Mouse (Mus musculus): ENCODE measurements at regions not wholly inside any gene's neighbourhood (a gene's known extent, or its start where the extent isn't known, plus 50 kb on each side); places are given as distances from the start of the nearest gene placed in this dataset.
A peak's percentile ranks its signal among the peaks of the same experiment; 100 is the strongest.

DNA sequence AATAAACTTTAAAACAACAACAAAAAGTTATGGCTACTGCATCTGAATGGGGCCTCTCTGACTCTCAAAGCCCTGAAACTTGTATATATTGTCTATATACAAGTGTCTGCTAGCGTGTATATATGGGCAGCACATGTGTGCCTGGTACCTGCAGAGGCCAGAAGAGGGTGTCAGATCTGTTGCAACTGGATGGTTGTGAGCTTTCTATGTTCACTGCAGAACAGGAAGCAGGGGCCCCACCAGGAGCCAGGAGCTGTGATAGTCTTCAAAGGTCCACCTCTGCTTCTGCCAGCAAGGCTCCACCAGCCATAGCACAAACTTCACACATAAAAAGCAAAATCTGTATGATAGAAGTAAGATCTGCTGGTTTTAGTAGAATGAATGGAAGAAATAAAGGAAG is 297.1 kb upstream of the Rnaseh2b start:
- no peak for DNase-seq (ENCODE audit: extremely low spot score, low spot score)

DNA sequence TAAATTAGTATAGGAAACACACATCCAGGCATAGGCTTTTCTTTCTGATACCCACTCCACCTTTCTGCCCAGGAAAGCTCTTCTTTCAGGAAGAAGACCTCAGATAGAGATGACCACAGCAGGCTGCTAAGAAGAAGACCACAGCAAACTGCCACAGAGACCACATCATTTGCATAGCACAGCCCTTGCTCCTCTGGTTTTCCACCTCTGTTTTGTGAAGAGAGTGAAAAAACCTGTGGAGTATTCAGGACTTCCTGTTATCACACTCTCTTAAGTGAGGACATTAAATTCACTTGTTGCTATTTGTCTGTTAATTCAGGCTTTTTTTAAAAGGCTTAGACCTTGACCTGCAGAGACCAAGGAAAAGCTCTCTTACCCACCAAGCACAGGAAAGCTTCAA is 294.7 kb upstream of the Rnaseh2b start:
- DNase-seq (ENCODE audit: extremely low spot score, low spot score): no peak

DNA sequence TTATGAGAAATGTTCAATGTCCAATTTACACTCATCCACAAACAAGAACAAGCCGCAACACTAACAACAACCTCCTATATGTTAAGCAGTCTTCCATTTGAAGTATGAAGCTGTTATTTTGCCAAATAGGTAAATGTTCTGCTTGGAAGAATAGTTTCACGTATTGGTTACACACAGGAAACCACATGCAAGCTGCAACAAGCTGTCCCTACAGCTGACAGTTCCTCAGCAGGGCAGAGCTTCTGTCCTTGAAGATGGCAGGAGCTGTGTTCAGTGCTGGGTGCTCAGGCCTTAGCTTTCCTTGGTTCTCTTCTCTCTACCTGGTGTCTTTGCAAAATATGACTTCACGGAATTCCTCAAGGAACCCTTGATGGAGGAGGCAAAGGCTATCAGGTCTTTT is 294.1 kb upstream of the Rnaseh2b start:
- DNase-seq (ENCODE audit: extremely low spot score, low spot score): no peak

DNA sequence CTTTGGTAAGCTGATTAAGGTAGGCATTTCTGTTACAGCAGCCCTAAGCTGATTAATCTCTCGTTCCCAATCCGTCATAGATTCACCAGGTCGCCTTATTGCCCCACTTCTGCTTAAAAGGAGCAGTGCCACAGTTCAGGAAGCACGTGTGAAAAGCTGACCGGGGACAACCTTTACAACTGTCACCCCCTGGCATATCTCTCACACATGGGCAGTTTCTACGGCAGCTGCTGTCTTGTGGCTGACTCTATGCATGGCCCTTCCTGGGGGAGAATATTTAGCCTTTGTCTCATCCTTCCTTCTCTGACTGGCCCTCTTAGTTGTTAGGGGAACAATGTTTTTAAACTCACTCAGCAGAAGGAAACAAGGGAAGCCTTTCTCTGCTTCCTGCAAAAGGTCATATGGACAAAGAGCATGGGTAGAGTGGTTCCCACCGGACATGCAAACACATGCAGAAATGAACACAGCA is 290.9 kb upstream of the Rnaseh2b start:
- no peak for DNase-seq (ENCODE audit: extremely low spot score, low spot score)

DNA sequence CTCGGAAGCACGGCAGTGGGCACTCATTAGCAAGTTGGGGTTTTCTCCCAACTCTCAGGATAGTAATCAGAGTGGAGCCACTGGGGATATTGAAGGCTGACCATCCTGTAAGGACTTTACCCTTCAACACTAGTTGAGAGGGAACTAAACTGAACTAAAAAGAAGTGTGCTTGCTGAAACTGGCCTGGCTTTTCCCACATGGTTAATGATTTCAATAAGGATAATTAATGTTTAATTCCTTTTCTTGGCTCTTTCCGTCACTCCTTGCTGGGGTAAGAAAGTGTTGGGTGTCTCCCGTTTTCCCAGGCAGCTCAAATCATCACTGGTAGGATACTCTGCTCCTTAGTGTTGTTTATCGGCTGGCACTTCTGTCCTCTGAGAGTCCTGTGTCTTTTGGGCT is 290.3 kb upstream of the Rnaseh2b start:
- DNase-seq (ENCODE audit: extremely low spot score, low spot score): no peak

DNA sequence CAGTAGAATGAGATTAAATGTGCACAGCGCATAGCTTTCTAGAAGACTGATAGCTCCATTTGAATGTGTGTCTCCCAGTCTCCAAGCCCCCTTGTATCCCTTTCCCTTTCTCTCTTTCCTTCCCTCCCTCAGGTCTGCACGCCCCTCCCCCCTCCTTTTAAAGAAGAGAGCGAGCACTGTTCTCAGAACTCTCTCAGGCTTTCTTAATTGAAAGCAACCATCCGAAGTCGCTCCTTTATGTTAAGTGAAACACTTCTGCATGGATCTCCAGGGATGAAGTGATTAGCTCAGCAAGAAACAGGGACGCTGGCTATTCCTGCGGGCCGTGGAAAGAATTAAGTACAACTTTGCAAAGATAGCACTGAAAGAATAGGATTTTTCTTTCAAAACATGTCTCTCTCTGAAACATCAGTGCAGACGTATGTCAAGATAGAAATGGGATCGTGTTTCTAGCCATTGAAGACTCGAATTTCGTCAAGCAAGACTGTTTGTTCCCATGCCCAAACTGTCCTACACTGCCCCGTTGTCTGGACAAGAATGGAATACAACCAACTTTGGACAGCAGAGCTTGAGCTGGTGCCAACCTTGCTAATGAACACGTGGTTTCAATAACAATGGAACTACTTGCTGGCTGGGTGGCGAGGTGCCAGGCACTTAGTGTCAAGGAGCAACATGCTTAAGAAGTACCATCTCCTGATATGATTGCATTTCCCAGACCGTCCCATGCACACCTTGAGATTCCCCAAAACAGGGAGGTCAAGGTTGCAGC is 289.2 kb upstream of the Rnaseh2b start:
- no peak for DNase-seq (ENCODE audit: extremely low spot score, low spot score)

DNA sequence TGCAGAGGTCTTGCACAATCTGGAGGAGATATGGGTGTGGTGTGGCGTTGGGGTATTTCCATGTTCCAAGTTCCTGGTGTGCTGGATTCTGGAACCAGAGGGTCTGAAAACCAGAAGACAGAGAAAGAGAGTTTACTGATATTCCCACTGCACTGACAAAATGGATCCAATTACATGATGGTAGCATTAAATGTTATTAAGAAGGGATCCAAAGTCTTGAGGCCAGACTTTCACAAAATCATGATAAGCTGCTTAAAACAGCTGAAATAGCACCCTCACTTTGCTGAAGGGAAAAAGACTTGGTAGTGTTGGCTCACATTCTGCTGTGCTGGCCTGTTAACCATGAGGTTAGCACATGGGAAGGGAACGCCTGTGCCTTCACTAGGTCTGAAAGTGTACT is 288.6 kb upstream of the Rnaseh2b start:
- DNase-seq (ENCODE audit: extremely low spot score, low spot score): no peak

DNA sequence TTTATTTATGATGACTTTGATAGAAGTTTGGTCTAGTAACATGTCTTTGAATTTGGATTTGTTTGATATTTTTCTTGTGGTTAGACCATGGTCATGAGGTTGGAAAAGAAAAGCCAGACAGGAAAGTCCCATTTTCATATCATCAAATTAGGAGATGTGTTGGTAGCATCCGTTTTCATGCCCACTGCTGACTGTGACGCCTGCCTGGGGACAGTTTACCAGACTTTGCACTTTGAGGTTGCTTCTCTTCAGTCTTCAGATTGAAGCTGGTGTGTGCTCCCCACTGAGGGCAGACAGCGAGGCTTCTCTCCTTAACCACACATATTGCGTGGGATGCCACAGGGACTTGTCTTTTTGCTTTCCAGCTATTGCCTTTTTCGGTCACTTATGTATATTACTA is 283.7 kb upstream of the Rnaseh2b start:
- DNase-seq (ENCODE audit: extremely low spot score, low spot score): no peak

DNA sequence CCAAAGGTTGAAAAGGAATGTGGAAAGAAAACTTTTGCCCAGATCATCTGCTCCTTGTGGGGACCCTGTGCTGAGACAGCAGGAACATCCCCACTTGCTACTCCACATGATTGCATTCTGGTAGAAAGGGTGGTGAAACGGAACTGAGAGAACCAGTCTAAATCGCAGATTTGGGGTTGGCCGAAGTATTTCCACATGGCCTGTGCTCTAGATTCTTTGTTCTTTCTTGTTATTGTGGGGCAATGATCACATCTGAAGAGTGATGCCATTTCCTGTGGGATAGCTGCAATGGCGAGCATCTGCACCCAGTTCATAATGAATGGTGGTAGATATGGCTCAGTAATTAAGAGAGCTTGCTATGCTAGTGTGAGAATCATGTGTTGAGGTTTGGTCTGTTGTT is 273.6 kb upstream of the Rnaseh2b start:
- DNase-seq (ENCODE audit: extremely low spot score, low spot score): no peak

DNA sequence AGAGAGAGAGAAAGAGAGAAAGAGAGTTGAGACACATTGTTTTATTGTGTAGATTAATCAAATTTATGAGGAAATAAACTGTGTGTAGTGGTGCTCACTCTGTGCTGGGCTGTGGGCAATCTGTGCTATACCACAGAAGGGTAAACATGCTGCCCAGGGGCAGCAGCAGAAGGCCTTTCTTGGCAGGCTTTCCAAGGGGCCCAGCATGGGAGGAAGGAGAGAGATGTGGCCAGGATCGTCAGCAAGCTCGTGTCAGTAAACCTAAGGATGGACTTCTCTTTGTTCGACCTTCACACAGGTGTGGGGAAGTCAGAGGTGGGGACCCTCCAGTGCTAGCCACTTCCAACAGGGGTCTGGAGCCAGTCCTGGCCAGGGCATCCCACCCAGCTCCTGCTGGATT is 271.4 kb upstream of the Rnaseh2b start:
- no peak for DNase-seq (ENCODE audit: extremely low spot score, low spot score)

DNA sequence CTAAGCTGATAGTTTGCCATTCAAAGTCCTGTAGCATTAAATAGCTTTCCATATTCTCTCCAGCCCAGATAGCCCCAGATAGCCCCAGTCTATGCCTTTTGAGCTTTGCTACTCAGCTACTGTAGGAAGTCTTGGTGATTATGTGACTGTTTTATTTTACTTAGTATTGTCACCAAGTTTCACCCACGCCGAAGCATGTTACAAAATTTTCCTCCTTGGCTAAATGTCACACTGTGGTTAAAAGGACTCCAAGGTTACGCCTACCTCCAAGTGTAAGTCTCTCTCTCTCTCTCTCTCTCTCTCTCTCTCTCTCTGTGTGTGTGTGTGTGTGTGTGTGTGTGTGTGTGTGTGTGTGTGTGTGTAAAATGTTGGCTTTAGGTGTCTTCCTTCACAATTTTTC is 270.2 kb upstream of the Rnaseh2b start:
- DNase-seq (ENCODE audit: extremely low spot score, low spot score): no peak

DNA sequence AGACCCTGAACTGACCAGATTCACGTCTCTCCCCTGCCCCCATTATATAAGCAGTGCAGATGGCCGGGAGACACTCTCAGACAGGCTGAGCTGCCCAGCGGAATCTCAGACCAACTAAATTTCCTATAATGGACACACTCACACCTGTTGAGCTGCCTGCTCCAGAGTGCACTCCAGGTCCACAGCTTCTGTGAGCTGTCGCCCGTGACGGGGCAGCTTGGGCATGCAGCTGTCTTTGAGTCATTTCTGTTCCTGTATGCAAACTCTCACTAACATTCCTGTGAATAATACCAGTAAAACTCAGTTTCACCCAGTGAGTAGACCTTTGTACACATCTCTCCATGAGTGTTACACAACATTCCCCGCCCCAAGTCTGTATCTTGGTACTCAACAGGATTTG is 269.4 kb upstream of the Rnaseh2b start:
- no peak for DNase-seq (ENCODE audit: extremely low spot score, low spot score)

DNA sequence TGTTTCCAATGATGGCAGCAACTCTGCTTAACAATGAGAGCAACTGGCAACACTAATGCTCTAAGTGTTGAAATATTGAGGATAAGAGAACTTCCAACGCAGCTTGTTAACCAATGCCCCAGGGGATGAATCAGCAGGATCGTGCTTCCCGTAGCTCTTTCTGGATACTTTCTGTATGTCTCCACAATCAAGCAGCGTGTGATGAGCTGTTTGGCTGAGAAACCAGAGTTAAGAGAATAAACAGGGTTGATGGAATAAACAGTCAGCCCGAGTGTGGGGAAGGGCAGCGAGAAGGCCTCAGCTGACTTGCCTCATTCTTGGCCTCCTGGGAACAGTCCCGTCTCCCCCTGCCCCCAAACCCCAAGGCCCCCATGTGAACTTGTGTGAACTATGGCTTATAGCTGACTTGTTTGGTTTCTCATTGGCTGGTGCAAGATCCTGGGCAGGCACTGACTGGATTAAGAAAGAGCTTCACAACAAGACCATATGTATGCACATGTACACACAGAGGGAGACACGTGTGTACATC is 264.6 kb upstream of the Rnaseh2b start:
- DNase-seq (ENCODE audit: extremely low spot score, low spot score): no peak

DNA sequence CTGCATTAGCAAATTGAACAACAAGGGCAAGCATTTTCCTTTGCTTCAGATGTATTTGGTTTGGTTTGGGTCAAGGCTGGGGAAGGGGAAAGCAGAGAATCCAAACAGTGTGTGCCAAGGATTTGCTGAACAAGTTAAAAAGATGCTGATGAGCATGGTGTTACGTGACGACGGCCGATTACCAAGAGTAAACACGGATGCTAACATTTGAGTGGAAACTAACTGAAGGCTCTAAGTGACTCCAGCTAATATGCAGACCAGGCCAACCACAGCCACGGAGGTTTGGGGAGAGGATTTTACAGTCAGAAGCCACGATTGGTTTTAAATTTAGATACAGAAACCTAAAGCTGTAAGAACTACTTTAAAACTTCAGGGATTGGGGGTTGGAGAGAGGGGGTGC is 262.3 kb upstream of the Rnaseh2b start:
- no peak for DNase-seq (ENCODE audit: extremely low spot score, low spot score)

DNA sequence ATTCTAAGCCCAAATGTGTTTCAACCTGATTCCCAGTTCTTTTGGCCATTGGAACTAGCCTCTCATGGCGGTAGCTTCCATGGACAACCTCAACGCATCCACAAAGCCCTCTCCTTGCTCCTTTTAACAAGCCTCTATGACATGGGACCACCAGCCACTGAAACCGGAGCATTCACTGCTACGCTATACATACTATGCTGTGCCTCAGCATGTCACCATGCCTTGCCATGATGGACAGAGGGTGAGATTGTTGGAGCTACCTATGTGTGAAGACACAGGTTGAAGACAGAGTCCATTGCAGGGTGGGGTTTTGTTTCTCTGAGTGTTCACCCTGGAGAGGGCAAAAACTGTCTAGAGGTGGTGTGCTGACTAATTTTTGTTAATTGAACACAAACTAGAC is 258.7 kb upstream of the Rnaseh2b start:
- DNase-seq (ENCODE audit: extremely low spot score, low spot score): no peak

DNA sequence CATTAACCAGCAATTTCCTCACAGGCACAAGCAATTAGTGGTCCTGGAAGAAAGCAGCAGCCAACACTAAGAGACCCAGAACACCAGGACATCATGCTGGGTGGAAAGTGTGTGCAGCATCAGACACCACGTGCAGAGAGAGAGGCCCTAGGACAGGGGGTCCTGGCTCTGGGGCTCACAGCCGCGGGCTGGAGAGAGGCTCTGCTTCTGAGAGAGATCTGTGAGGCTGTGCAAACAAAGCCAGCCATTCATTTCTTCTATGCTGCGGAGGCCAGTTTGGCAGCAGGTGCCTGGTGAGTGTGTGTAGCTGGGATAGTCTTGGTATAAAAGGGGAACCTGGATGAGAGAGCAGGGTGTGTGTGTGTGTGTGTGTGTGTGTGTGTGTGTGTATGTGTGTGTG is 257.7 kb upstream of the Rnaseh2b start:
- peak; percentile 23 for DNase-seq (ENCODE audit: extremely low spot score, low spot score)

DNA sequence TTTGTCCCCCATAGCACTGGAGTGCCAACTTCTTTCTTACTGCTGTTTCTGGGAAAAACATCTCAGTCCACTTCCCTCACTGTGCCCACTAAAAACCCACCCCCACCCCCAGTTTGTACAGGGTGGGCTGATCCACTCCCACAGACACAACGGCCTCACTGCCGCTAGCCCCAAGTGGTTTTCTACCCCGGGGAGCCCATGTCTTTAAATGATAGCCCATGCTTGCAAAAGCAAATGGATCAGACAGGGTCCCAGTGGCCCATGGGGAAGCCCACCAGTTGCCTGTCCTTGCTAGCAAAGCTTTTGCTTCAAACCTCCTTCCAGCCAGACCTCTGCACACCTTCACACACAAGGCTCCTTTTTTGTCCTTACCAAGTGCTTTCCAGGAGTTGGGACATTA is 257.0 kb upstream of the Rnaseh2b start:
- DNase-seq (ENCODE audit: extremely low spot score, low spot score): no peak

DNA sequence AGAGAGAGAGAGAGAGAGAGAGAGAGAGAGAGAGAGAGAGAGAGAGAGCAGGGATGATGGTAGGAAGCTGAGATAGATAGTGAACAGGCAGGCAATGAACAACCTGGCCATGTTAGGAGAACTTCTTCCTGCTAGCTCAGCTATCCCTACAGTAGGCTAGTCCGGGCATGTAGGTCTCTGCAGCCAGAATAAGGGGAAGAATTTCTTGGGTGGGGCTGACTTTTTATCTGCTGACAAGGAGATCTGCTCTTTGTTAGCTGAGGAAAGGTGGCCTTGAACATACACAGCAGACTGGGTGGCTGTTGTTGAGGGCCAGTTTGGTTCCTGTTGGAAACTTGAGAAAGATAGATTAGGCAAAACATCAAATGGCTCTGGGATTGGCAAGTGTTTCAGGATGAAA is 254.9 kb upstream of the Rnaseh2b start:
- DNase-seq (ENCODE audit: extremely low spot score, low spot score): no peak

DNA sequence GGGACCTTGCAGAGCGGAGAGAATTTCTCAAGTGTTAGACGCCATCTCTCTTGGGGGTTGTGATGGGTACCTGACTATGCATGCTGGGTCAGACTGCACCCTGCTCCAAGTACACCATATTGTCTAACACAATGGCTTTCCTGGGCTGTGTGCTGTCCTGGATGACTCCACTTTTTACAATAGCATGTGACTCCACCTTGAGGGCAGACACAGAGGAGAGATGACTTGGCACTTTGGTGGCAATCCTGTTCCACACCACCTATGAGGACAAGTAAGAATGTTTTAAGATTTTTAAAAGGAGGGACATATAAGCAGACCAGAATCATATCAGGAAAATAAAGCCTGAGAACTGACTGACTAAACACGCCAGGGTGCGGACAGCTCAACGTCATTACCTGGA is 254.5 kb upstream of the Rnaseh2b start:
- no peak for DNase-seq (ENCODE audit: extremely low spot score, low spot score)

DNA sequence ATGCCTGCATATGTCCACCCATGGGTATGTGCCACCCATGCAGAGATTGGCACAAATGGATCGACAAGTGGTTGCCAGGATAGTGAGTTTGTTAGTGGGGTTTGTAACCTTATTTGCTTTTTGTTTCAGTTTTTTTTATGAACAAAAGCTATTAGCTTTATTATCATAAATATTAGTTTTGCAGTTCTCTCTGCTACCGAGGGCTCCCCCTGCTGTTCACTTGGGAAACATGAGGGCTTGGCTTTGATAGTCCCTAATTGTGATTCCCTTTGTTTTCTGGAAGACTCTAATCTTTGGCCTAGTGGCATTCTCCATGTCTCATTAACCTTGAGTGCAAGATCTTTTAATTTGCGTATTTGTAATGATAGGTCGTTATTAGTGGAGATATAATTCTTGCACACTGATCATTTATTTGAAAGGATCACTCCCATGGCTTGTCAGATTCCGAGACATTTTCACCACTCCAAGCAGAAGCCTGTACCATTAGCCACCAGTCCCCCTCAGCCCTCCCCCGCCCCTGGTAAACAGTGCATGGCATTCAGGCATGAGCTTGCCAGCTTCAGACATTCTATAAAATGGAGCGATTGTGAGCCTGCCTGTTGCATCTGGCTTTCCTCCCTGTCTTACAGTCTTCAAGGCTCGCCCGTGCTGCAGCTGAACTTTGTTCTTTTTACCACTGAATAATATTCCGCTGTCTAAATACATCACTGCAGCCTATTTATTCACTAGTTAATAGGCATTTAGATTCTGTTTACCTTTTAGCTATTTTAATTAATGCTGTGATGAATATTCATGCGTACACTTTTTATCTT is 249.9 kb upstream of the Rnaseh2b start:
- peak; percentile 44 for DNase-seq (ENCODE audit: extremely low spot score, low spot score)

DNA sequence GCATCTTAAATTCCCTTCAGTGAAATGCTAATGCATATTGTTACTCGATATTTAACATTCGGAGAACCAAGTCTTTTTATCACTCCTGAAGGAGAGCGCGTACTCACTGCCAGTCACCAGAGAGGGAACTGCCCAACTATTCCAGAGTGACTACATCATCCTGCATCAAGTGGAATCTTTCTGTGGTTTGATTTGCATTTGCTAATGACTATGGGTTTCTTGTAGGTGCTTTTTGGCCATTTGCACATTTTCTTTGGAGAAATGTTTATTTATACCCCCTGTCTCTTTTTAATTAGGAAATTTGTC is 249.3 kb upstream of the Rnaseh2b start:
- no peak for DNase-seq (ENCODE audit: extremely low spot score, low spot score)

DNA sequence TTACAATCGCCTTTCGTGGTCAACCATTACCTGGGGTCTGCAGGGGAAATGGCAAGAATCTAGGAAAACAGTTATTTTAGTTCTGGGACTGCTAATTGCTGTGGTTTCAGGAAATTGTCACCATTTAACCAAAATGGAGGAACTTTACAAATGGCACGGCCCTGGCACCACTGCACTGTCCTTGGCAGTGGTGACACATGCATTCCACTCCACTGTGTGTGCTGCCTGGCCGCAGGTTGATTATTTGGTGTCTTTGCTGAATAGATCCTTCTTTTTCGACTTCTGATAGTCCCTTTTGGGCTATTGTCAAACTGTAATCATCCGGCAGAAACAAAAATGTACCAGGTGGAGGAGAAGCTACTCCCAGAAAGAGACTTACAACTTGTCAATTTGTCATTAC is 241.4 kb upstream of the Rnaseh2b start:
- DNase-seq (ENCODE audit: extremely low spot score, low spot score): no peak

DNA sequence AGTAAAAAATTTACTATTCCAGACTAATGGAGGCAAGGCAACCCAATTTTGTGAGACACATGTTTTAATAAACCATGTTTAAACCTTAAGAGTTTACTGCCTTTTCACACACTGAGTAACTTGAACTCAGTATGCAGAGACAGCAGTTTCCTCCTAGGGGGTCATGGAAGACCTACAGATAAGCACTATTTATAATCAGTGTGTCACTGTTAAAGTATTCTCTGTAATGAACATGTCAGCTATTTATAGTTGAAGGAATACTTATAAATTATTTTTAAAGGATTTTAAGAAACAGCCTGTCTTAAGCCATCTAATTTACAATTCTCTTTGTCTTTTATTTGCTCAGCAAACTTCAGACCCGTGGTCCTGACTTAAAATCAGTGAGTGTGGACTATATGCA is 240.5 kb upstream of the Rnaseh2b start:
- no peak for DNase-seq (ENCODE audit: extremely low spot score, low spot score)

All from neural tube, embryonic 10.5 days (tissue).